Mouse (Mus musculus) common myeloid progenitor, adult 5-6 weeks (primary cell): ENCODE data around the gene Akap8. TPM values are rescaled to one million over a fixed set of nuclear protein-coding genes. Genes with fewer than 3 reads are reported as not detected.

ENCODE experiments used
- ATAC-seq: replicated peaks from 2 replicates; pipeline ENCODE4 v1.8.0; 2016; ENCODE audit warnings: low read depth, mild to moderate bottlenecking, moderate TSS enrichment, inconsistent platforms; ENCODE audit not compliant: poor library complexity, severe bottlenecking
- total RNA-seq: library from RNA; stranded (forward); fragments of 200-1000, 187-1606 nt; gene quantifications from 2 replicates; pipeline ENCODE4 v1.2.3, GENCODE M21; 2017

Gene Akap8
- total RNA-seq, 1 experiment from 2014 or later: 161 TPM

- no peak for ATAC-seq
Observed at GRCm38 (mm10) chr17:32285138-32285670, 35.8 kb downstream of the Akap8 start.

DNA sequence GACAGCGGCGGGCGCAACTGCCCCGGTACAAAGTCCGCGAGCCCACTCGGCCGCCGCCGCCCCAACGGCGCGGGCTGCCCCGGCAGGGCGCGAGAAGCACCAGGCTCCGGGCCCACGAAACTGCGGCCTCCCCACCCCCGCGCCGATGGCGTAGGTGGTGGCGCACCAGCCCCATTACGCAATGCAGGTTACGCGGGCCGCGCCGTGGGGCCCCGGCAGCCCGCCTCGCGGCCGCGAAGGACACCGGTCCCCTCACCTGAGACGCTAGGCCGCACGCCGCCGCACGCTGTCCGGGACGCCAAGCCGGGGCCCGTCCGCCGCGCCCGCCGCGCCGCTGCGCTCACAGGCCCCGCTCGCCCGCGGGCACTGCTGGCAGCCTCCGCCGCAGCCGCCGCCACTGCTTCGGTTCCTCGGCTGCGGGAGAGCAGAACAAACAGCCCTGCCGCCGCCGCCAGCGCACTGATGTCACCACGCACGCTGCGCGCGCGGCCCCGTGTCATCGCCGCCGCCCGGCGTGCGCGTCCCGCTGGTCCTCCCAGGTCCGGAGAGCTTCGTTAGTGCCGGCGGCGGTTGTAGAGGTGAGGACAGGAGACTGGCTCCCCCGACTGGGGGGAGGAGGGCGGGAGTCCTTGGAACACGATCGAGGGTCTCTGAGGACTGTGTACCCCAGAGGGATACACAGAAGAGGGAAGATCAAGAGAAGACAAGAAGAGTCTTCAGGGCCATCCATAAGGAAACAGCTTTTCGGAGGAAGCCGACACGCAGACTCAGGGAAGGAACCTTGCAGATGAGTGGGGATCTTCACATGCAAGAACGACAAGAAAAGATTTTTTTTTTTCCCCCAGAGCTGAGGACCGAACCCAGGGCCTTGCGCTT lies 36.5 kb downstream of the Akap8 start, which contains the start of gene Brd4:
TSS of gene Brd4 (minus strand) at position 461 of the 876 bp plus-strand sequence.
- ATAC-seq: peak; percentile 66

DNA sequence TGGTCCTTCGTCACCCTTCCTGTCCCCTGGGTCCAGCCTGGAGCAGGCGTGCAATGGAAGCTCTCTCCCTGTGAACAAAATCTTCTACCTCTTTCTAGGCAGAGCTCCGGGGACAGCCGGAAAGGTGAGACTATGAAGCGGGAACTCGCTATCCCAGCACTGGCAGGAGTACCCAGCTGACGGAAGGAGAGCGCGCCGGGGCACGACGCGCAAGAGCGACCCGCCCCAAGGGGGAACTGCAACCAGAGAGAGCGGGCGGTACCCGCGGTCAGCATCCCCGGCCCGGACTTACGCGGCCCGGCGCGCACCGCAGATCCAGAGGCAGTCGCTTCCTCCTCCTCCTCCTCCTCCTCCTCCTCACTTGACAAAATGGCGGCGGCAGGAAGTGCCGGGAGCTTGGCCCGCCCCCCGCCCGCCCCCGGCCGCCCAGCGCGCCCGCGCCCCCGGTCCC lies 37.2 kb downstream of the Akap8 start:
- peak; percentile 81 for ATAC-seq

GRCm38 (mm10) chr17:32283341-32283740 lies 37.7 kb downstream of the Akap8 start:
- ATAC-seq: no peak

- ATAC-seq: no peak
Observed at GRCm38 (mm10) chr17:32281611-32282310, 39.3 kb downstream of the Akap8 start.

- ATAC-seq: no peak
Observed at GRCm38 (mm10) chr17:32281126-32281525, 39.9 kb downstream of the Akap8 start.

DNA sequence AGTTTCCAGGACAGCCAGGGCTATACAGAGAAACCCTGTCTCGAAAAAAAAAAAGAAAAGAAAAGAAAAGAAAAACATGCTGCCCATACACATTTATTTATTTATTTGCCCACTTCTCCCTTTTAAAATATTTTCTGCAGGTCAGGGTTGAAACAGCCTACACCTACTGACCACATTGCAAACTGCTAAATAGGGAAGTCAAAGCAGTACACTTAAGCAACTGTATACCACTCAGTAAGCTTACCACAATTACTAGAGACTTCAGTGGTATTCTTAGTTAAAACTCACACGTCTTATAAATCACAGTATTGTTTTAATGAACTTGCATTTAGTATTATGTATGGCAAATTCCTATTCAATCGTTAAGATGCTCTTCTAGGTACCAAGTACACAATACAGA lies 40.5 kb downstream of the Akap8 start:
- peak; percentile 37; the same call in 1 of the 2 replicates for ATAC-seq

DNA sequence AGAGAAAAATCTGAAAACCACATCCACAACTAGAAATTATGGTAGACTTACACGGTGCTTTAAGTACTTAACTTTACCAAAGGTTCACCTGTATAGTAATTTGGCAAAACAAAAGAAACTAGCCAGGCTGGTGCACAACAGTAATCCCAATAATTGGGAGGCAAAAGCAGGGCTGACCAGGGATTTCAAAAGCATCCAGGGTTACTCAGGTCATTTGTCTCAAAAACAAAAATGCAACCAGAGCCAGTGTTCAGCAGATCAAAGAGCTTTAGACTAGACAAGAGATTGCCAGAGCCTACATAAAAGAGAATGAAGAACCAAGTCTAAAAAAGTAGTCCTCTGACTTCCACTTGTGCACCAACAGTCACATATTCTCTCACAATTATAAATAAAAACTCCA lies 43.8 kb downstream of the Akap8 start:
- no peak for ATAC-seq

DNA sequence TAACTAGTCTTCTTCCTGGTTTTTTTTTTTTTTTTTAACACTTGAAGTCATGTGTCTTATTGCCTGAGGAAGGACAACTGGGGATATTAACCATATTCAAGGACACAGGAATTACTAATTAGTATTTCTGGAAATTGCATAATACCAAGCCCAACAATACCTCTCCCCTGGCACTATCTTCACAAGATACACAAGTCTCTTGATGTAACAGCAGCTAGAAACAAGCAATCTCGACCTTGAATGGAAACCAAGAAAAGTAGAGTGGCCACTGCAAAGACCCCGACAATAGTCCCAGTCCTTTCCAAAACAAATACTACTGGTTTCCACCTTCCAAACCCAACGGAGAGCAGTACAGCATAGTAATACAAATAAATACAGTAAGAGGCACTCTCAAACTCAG lies 45.5 kb downstream of the Akap8 start:
- ATAC-seq: no peak

- 0 out of 2 replicates have a peak, but pooled peaks have one; percentile 31 for ATAC-seq
Observed at GRCm38 (mm10) chr17:32269151-32269550, 51.9 kb downstream of the Akap8 start.

DNA sequence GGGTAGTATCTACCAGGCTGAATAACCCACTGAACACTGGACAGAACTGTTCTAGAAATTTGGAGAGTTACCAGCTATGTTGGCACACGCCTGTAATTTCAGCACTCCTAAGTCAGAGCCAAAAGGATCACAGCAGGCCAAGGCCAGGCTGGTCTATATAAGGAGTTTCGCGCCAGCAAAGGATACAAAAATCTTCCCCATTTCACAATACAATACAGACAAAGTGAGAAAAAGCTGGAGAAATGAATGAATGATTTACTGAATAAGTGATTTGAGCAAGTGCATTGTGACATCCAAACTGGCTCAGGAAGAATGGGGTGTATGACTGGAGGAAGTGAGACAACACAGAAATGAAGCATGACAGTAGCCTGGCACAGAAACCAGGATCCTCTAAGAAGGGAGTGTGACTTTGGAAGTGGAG lies 52.5 kb downstream of the Akap8 start:
- 0 out of 2 replicates have a peak, but pooled peaks have one; percentile 43 for ATAC-seq

DNA sequence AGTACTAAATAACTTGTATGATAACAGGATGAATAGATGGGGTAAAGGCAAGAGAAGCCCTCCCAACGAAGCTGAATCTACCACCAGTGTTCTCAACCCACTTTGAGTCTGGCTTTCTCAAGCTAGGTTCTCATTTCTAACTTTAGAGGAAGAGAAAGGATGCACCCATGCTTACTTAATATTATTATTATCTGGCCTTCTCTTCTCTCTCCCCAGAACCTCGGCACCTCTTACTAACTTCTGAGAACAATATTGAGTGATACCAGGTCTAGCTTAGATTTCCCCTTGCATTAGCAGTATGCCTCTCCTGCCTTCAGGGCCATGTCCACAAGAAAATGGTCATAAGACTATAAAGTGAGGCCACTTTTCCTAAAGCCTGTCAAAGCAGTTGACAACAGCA lies 52.9 kb downstream of the Akap8 start:
- ATAC-seq: no peak

GRCm38 (mm10) chr17:32267617-32268016 lies 53.4 kb downstream of the Akap8 start:
- peak; percentile 72 for ATAC-seq

GRCm38 (mm10) chr17:32263672-32264071 lies 57.4 kb downstream of the Akap8 start:
- no peak for ATAC-seq

DNA sequence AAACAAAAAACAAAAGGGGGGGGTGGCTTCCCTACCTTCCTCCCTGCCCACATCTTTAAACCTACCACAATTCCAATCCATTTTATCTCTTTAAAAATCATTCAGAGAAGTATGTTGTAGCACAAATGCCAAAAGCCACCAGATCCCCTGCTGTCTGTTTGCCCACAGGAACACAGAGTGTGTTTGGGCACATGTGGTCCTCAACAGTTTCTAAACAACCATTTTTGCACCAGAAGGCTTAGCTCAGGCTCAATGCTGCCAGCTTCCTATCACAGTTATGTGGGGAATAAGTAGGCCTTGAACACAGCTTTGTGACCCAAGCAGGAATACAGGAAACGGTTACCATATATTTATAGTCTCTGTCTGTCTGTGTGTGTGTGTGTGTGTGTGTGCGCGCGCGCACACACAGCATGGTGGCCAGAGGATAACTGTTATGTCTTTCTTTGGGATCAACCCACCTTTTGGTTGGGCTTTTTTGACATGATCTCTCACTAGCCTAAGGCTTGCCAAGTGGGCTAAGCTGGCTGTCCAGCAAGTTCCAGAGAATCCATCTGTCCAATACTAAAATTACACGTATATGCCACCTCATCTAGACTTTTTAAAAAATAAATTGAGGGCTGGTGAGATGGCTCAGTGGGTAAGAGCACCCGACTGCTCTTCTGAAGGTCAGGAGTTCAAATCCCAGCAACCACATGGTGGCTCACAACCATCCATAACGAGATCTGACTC lies 58.0 kb downstream of the Akap8 start:
- ATAC-seq: no peak

DNA sequence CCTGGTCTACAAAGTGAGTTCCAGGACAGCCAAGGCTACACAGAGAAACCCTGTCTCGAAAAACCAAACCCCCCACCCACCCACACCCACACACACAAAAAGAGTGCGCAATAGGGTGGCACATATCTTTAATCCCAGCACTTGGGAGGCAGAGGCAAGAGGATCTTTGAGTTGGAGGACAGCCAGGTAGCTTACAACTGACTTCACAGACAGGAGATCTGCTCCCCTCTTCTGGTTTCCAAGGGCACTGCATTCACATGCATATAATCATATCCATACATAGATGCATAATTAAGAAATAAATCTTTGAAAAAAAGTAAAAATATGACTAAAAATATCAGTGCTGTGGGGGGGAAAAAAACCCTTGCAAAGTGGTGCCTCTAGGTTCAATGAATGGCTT lies 62.2 kb downstream of the Akap8 start:
- ATAC-seq: no peak

DNA sequence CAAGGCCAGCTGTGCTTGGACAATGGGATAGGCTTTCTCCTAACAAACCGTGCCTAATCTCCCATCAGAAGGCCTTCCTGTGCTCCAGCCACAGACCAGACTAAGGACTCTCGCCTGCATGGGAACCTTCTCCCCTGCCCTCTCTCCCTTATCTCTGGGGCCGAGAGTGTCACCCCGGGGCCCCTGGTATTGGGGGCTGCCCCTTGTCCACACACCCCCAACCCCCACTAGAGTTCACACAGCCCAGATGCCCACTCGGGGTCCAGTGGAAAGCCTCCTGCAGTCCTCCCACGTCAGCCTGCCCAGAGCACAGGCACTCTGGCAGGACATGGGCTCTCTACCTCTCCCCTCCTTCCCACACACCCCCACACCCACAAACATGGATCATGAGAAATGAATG lies 63.1 kb downstream of the Akap8 start:
- ATAC-seq: no peak

GRCm38 (mm10) chr17:32257452-32257851 lies 63.6 kb downstream of the Akap8 start:
- no peak for ATAC-seq

GRCm38 (mm10) chr17:32256896-32257295 lies 64.1 kb downstream of the Akap8 start:
- no peak for ATAC-seq
